Mouse (Mus musculus) megakaryocyte, embryonic 14.5 days (primary cell): ENCODE measurements around the gene Fndc10.
A peak's percentile ranks its signal among the peaks of the same experiment; 100 is the strongest.

Experiments used
- FLI1 ChIP-seq: IDR thresholded peaks from 2 replicates; pipeline ENCODE4 v1.6.1; 2012; ENCODE audit warnings: low read length, inconsistent platforms, mixed read lengths
- GATA1 ChIP-seq: IDR thresholded peaks from 3 replicates; pipeline ENCODE4 v1.6.1; 2012; ENCODE audit warnings: mixed read lengths, low read length, inconsistent platforms, borderline replicate concordance

DNA sequence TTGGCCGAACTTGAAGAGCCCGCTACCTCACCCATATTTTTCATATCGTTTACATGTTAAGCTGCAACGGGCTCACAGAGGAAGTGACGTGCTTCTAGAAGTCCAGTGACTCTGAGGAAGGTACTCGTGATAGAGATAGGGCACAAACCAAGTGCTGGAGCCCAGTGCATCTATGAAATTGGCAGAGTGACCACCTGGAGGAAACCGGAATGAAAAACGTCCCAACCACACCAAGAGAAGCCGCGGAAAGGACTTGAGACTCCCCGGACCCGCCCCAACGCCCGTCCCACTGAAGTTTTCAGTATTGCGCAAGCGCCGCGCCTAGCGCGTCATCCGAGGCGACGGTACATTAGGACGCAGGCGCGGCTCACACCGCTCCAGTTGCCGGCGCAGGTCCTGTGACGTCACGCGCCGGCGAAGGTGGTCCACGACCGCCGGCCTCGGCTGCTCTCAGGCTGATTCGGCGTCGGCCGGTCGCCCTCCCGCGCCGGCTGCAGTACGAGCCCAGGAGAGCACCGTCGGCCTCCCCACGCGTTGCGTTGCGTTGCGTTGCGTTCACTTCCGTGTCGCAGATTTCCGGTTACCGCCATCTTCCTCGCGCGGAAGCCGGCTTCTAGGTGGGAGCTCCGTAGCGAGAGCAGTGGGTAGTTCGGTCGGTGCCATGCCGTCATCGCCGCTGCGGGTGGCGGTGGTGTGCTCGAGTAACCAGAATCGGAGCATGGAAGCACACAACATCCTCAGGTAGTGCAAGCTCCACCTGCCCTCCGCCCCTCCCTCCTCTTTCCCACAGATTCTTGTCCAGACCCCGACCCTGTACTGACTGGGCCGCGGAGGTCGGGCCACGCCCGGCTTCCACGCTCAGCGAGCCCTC is 10.8 kb downstream of the Fndc10 start, which contains the start of gene Ssu72:
- 0 out of 2 replicates have a peak, but pooled peaks have one; percentile 38 for TF ChIP-seq FLI1
- TF ChIP-seq GATA1, result no peak
